Comparison of ENCODE assay signal across 23 mouse cellular contexts in the genomic region with DNA sequence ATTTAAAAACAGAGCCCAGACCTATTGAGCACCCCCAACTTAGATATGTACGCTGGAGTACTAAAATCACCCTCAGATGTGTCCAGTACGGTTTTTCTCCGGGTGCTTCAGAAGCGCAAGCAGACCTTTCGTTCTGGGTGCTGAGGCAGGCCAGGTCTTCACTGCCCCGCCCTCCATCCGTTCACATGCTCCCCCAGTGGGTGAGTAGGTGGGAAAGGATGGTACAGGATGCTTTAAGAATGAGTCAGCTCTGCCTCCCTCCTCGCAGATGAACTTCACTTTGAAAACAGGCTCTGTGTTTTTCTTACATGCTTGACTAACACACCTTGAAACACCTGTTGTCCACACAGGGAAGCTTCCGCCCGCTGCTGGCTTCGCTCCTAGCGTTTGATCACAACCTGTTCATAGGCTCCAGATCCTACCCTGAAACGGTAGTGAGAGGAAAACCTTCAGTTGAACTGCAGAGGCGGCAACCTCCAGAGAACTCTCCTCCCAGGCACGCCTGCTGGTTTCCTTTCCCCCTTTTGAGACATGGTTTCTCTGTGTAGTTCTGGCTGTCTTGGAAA. TPM values are rescaled to one million over a fixed set of nuclear protein-coding genes. Genes with fewer than 3 reads are reported as not detected.
A peak's percentile ranks its signal among the peaks of the same experiment; 100 is the strongest.
DNase-seq lines count a peak whose midpoint lies in the region; ATAC-seq lines count a peak whose summit lies in the region.
"Had no signal": no experiment of that assay in that cellular context is flagged by ENCODE, and none has a peak within 500 bp of the region (broad histone marks: within the 10 kb centered on the region; RNA-seq: fewer than 3 reads in every experiment).

No protein-coding gene starts in this region.

- no peaks in the 10 kb centered on the region for H3K4me1 ChIP-seq in kidney, embryonic 14.5 days (ENCODE audit: control insufficient read depth, insufficient read depth, low read length)
- H3K4me1 ChIP-seq: embryonic facial prominence, embryonic 12.5 days; midbrain, embryonic 10.5 days; neural tube, embryonic 15.5 days had no signal

- H3K27ac ChIP-seq in kidney, embryonic 14.5 days (ENCODE audit: low read depth, low read length), result no peak overlapping the region
- H3K27ac ChIP-seq: embryonic facial prominence, embryonic 12.5 days; liver, embryonic 15.5 days; midbrain, embryonic 10.5 days; neural tube, embryonic 15.5 days; stomach, postnatal 0 days had no signal

- 0 out of 2 replicates have a peak, but pooled peaks cover 2% of the 10 kb centered on the region for H3K9me3 ChIP-seq in kidney, embryonic 14.5 days (ENCODE audit: control insufficient read depth, low read length)
- H3K9me3 ChIP-seq: embryonic facial prominence, embryonic 12.5 days; liver, embryonic 15.5 days; midbrain, embryonic 10.5 days; neural tube, embryonic 15.5 days had no signal

- ATAC-seq in kidney, embryonic 14.5 days (ENCODE audit: low FRiP score, low TSS enrichment), result peak; percentile 60; the same call in 1 of the 2 replicates
- ATAC-seq: hindbrain, embryonic 16.5 days had no signal

- no peak overlapping the region for H3K4me3 ChIP-seq in kidney, embryonic 14.5 days (ENCODE audit: low read length)
- H3K4me3 ChIP-seq: embryonic facial prominence, embryonic 12.5 days; liver, embryonic 15.5 days; midbrain, embryonic 10.5 days; neural tube, embryonic 15.5 days had no signal

- 71% methylated on average over 15 of the region's 15 CpGs for WGBS in kidney, embryonic 14.5 days

- no peaks in the 10 kb centered on the region for H3K27me3 ChIP-seq in kidney, embryonic 14.5 days (ENCODE audit: control insufficient read depth, insufficient read depth, low read length)
- H3K27me3 ChIP-seq: embryonic facial prominence, embryonic 12.5 days; liver, embryonic 15.5 days; neural tube, embryonic 15.5 days had no signal

- intact Hi-C loops in left cerebral cortex, postnatal 36 days (cut with DNase I), result loop anchor here (5.0 kb wide), 1 partner anchor 52 kb away; a partner anchor contains a TSS

- H3K4me2 ChIP-seq in kidney, embryonic 14.5 days (replicated peaks; ENCODE audit: low read depth, low read length), result no peak overlapping the region
- H3K4me2 ChIP-seq: embryonic facial prominence, embryonic 12.5 days; heart, embryonic 11.5 days; neural tube, embryonic 15.5 days had no signal

- no peak for DNase-seq in kidney, adult 11 months
- peak; percentile 27 for DNase-seq in right cerebral cortex, postnatal 25 days
- DNase-seq in right cerebral cortex, postnatal 4 days, result no peak
- peak; percentile 41 for DNase-seq in cerebellum, adult 9-10 months
- no peak for DNase-seq in thymus, postnatal 10 days (ENCODE audit: low spot score in 2 of 2)
- DNase-seq in left cerebral cortex, postnatal 36 days (ENCODE audit: low spot score in 2 of 2), result no peak
- DNase-seq: gastrocnemius, postnatal 25 days; heart, postnatal 36 days; lung, postnatal 36 days; right cerebral cortex, adult 18-20 months; thymus, postnatal 25 days had no signal

- no peak overlapping the region for H3K9ac ChIP-seq in kidney, embryonic 14.5 days (ENCODE audit: low read depth, low read length)
- H3K9ac ChIP-seq: embryonic facial prominence, embryonic 12.5 days; liver, embryonic 15.5 days; neural tube, embryonic 15.5 days had no signal

- peaks cover 12% of the 10 kb centered on the region for H3K36me3 ChIP-seq in kidney, embryonic 14.5 days (ENCODE audit: control insufficient read depth, insufficient read depth, low read length)

RNA-seq across cellular contexts. Expression of a gene that starts 34.8 kb away (rescaled TPM):
- polyA plus RNA-seq in kidney, embryonic 14.5 days (2014; fragmentation: Nextera tagmentation; extraction: Ambion mirVana), result not detected in 2 replicates
- total RNA-seq in left cerebral cortex, postnatal 36 days (2021), result not detected
- total RNA-seq: common myeloid progenitor, adult 5-6 weeks; gastrocnemius, postnatal 25 days; heart, postnatal 36 days; layer of hippocampus, postnatal 14 days; left cerebral cortex, postnatal 14 days had no signal
- polyA plus RNA-seq: embryonic facial prominence, embryonic 12.5 days; heart, embryonic 11.5 days; hindbrain, embryonic 16.5 days; liver, embryonic 15.5 days; midbrain, embryonic 10.5 days; neural tube, embryonic 15.5 days; spleen, adult 2 months; stomach, postnatal 0 days had no signal

RNA-seq across cellular contexts. Expression of a gene that starts 35.3 kb away (rescaled TPM):
- polyA plus RNA-seq in kidney, embryonic 14.5 days (2014; fragmentation: Nextera tagmentation; extraction: Ambion mirVana), result 0.43 and 0.51 TPM in 2 replicates
- total RNA-seq in left cerebral cortex, postnatal 36 days (2021), result 1 to 10 TPM; 1.3 to 2.3 TPM
- total RNA-seq: common myeloid progenitor, adult 5-6 weeks; gastrocnemius, postnatal 25 days; heart, postnatal 36 days had no signal
- polyA plus RNA-seq: liver, embryonic 15.5 days had no signal

RNA-seq across cellular contexts. Expression of a gene that starts 52.4 kb away (rescaled TPM):
- polyA plus RNA-seq in kidney, embryonic 14.5 days (2014; fragmentation: Nextera tagmentation; extraction: Ambion mirVana), result 6.1 and 6.3 TPM in 2 replicates
- 10 to 100 TPM; 33.3 to 36.6 TPM for total RNA-seq in left cerebral cortex, postnatal 36 days (2021)

Comparison
In these comparisons a context has a peak if more than half of its experiments do, and no peak if none do; other contexts are left out.
1. DNase-seq: peak in right cerebral cortex, postnatal 25 days (single experiment) and cerebellum, adult 9-10 months (single experiment); none in kidney, adult 11 months (single experiment), right cerebral cortex, postnatal 4 days (single experiment), thymus, postnatal 10 days (0 of 2) and left cerebral cortex, postnatal 36 days (0 of 2).